Mouse (Mus musculus): ENCODE data around the gene Hilpda.
A peak's percentile ranks its signal among the peaks of the same experiment; 100 is the strongest.

- TF ChIP-seq CTCF (IDR thresholded peaks at IDR 0.05; ENCODE audit: low read depth) (no peak), EP300 (IDR thresholded peaks at IDR 0.05; ENCODE audit: low read depth) (peak; percentile 54; the same call in 1 of the 2 replicates)
These were observed 26.8 kb upstream of the Hilpda start for GRCm38 (mm10) chr6:29245272-29246120.

Measured in liver, postnatal 0 days (tissue).